Mouse (Mus musculus) heart, postnatal 36 days (tissue): Measurements from ENCODE around the gene Snca. TPM values are rescaled to one million over a fixed set of nuclear protein-coding genes. Genes with fewer than 3 reads are reported as not detected.
A peak's percentile ranks its signal among the peaks of the same experiment; 100 is the strongest.

ENCODE experiments used
- DNase-seq, 2 experiments: peaks; one replicate each; pipeline ENCODE4 v3.0.0; 2021 to 2022
- intact Hi-C: fragments of 180-260 bp; cut with DNase I; formaldehyde crosslinking; loops from one replicate; pipeline ENCODE4 v1.15.1; 2025
- total RNA-seq, 2 experiments: library from RNA; stranded (reverse); gene quantifications; 2 replicates each; pipeline ENCODE4 v1.2.3; 2021

Snca gene
- total RNA-seq: 10 to 100 TPM; 22.5 to 25.3 TPM

- no peak for DNase-seq
- intact Hi-C loops: no loop called here
These were observed at the start of gene Snca for GRCm38 (mm10) chr6:60829282-60829891. Gene Snca (minus strand): TSS chr6:60829855.

- DNase-seq: no peak
- intact Hi-C loops: no loop called here
These were observed 40.5 kb upstream of the Snca start for GRCm38 (mm10) chr6:60870126-60870525.

GRCm38 (mm10) chr6:60856599-60856998 lies 26.9 kb upstream of the Snca start:
- no peak for DNase-seq
- intact Hi-C loops: no loop called here

- intact Hi-C loops: no loop called here
- DNase-seq: no peak
These were observed 22.0 kb upstream of the Snca start for GRCm38 (mm10) chr6:60851690-60852089.

GRCm38 (mm10) chr6:60828429-60829264 lies 1.0 kb downstream of the Snca start:
- intact Hi-C loops: no loop called here
- DNase-seq: peak in 1 of 2 experiments; percentile 3

- intact Hi-C loops: no loop called here
These were observed 1.6 kb downstream of the Snca start for GRCm38 (mm10) chr6:60828047-60828428.

GRCm38 (mm10) chr6:60827290-60827689 lies 2.4 kb downstream of the Snca start:
- DNase-seq: no peak
- intact Hi-C loops: no loop called here

More at GRCm38 (mm10) chr6:60828047-60828428, 1.6 kb downstream of the Snca start:
- no peak for DNase-seq

GRCm38 (mm10) chr6:60819272-60819671 lies 10.4 kb downstream of the Snca start:
- intact Hi-C loops: no loop called here
- DNase-seq: no peak

- intact Hi-C loops: no loop called here
- DNase-seq: no peak
These were observed 16.1 kb downstream of the Snca start for GRCm38 (mm10) chr6:60813516-60813915.

GRCm38 (mm10) chr6:60798266-60798665 lies 31.4 kb downstream of the Snca start:
- intact Hi-C loops: no loop called here

GRCm38 (mm10) chr6:60793659-60794365 lies 35.8 kb downstream of the Snca start:
- intact Hi-C loops: no loop called here
- DNase-seq: no peak

More at GRCm38 (mm10) chr6:60798266-60798665, 31.4 kb downstream of the Snca start:
- no peak for DNase-seq

GRCm38 (mm10) chr6:60786955-60787354 lies 42.7 kb downstream of the Snca start:
- intact Hi-C loops: no loop called here

GRCm38 (mm10) chr6:60771899-60772298 lies 57.8 kb downstream of the Snca start:
- intact Hi-C loops: no loop called here
- DNase-seq: no peak

More at GRCm38 (mm10) chr6:60786955-60787354, 42.7 kb downstream of the Snca start:
- no peak for DNase-seq

GRCm38 (mm10) chr6:60765696-60766095 lies 64.0 kb downstream of the Snca start:
- no peak for DNase-seq
- intact Hi-C loops: no loop called here

GRCm38 (mm10) chr6:60762864-60763263 lies 66.8 kb downstream of the Snca start:
- intact Hi-C loops: no loop called here

GRCm38 (mm10) chr6:60761710-60762109 lies 67.9 kb downstream of the Snca start:
- no peak for DNase-seq
- intact Hi-C loops: no loop called here

More at GRCm38 (mm10) chr6:60762864-60763263, 66.8 kb downstream of the Snca start:
- no peak for DNase-seq

GRCm38 (mm10) chr6:60754975-60755374 lies 74.7 kb downstream of the Snca start:
- intact Hi-C loops: no loop called here

GRCm38 (mm10) chr6:60745965-60746364 lies 83.7 kb downstream of the Snca start:
- intact Hi-C loops: no loop called here
- no peak for DNase-seq

More at GRCm38 (mm10) chr6:60754975-60755374, 74.7 kb downstream of the Snca start:
- DNase-seq: no peak

GRCm38 (mm10) chr6:60741427-60742071 lies 88.1 kb downstream of the Snca start:
- intact Hi-C loops: no loop called here

GRCm38 (mm10) chr6:60739776-60740175 lies 89.9 kb downstream of the Snca start:
- intact Hi-C loops: no loop called here

More at GRCm38 (mm10) chr6:60741427-60742071, 88.1 kb downstream of the Snca start:
- no peak for DNase-seq

GRCm38 (mm10) chr6:60731164-60731563 lies 98.5 kb downstream of the Snca start:
- DNase-seq: no peak
- intact Hi-C loops: no loop called here

More at GRCm38 (mm10) chr6:60739776-60740175, 89.9 kb downstream of the Snca start:
- no peak for DNase-seq
